Mouse (Mus musculus) heart, postnatal 25 days (tissue): ENCODE data around the gene Reg2. TPM values are rescaled to one million over a fixed set of nuclear protein-coding genes. Genes with fewer than 3 reads are reported as not detected.
"Not testable (repeated sequence)": the region's sequence is repeated elsewhere in the genome, so short reads cannot be mapped to it uniquely, and the experiment has no call there.

Source experiments
- DNase-seq: peaks from one replicate; pipeline ENCODE4 v3.0.0; 2022; ENCODE audit warnings: low spot score
- intact Hi-C: fragments of 180-260 bp; cut with DNase I; formaldehyde crosslinking; loops from one replicate; pipeline ENCODE4 v1.15.1; 2025
- total RNA-seq, 2 experiments: library from RNA; stranded (reverse); gene quantifications; 2 replicates each; pipeline ENCODE4 v1.2.3; 2021

Reg2 gene
- total RNA-seq: not detected

DNA sequence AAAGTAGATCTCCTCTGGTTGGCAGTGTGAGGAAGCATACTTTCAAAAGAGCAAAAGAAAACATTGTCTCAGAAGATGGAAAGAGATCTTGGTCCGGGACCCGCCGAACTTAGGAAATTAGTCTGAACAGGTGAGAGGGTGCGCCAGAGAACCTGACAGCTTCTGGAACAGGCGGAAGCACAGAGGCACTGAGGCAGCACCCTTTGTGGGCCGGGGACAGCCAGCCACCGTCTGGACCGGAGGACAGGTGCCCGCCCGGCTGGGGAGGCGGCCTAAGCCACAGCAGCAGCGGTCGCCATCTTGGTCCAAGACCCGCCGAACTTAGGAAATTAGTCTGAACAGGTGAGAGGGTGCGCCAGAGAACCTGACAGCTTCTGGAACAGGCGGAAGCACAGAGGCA, at the start of gene Reg2:
Gene Reg2 (plus strand): TSS at position 301 of the 400 bp plus-strand sequence.
- DNase-seq, intact Hi-C loops: not testable (repeated sequence)

DNA sequence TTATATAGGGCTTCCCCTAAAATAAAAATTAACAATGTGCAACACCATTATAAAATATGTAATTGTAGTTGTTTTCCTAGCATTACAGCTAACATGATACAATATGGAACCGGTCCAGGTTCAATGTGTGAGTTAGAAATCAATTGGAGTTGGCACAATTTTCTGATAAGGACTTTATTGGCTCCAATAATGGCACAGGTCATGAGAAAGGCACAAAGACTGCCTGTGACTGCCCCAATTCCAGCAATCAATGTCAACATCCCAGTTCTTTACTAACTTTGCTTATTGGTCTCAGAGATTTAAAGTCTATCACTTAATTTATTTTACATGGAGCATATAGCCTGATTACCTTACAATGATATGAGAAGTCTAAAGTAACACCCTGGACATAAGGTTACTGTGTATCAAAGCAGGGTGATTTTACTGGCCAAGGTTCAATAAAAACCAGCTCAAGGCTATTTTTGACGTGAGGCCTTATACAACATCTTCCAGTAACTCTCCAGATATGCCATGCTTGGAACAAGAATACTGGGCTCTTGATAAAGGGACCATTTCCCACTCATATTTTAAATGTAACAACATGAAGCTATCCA, 33.4 kb upstream of the Reg2 start:
- DNase-seq: no peak
- intact Hi-C loops: no loop called here

DNA sequence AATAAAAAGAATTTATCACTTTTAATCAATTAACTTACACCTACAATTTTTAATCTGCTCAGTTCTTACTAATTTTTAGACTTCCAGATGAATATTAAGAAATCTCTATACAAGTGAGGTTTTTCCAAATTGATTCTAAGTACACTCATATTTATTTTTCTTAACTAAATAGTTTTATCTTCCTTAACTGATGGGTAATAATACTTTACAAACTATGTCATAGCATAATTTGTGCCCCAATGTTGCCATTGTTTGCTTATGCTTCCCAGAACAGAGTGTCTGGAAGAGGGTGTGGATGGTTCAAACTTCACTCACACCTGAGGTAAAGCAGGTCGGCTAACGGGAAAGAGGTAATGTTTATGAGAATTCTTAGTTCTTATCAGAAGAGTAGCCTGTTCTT, 25.1 kb upstream of the Reg2 start, which contains the start of gene Reg3b:
Gene Reg3b (plus strand): TSS at position 301 of the 400 bp plus-strand sequence.
- DNase-seq: no peak
- intact Hi-C loops: no loop called here

DNA sequence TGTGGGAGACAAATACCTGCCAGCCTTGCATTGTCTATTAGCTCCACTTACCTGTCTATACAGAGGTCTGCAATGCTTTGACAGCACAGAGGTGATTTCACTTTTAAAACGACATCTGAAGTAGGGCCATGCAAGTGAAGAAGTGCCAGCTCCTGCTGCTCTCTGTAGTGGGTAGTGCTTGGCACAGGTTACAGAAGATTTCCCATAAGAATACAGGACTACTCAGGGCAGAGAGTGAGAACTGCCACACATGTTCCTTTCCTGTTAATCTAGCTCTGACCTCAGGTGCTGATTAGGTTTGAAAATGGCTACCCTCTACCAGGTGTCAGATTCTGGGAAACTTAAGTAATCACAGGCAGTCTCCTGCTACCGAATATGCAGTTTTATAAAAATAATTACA, 16.7 kb upstream of the Reg2 start, which contains the start of gene Reg3d:
Gene Reg3d (minus strand): TSS at position 101 of the 400 bp plus-strand sequence.
- no peak for DNase-seq
- intact Hi-C loops: no loop called here

DNA sequence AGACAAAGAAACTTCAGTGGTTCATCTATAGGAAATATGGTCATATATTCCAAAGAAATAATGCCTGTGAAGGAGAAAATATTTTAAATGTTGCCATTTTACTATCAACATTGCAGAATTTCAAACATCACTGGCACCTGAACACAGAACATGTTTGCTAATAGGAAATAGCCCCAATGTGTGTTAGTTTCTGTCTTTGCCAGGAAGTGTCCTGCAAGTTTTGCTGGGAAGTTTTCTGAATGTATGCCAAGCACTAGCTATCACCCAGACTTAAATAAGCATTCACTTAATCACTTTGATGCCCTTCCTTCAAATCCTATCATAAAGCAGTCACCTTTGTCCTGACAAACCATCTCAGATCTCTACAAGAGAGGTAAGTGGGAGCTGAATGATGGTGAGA, 15.0 kb upstream of the Reg2 start, which contains the start of gene Reg3a:
Gene Reg3a (plus strand): TSS at position 301 of the 400 bp plus-strand sequence.
- intact Hi-C loops: no loop called here
- DNase-seq: no peak

DNA sequence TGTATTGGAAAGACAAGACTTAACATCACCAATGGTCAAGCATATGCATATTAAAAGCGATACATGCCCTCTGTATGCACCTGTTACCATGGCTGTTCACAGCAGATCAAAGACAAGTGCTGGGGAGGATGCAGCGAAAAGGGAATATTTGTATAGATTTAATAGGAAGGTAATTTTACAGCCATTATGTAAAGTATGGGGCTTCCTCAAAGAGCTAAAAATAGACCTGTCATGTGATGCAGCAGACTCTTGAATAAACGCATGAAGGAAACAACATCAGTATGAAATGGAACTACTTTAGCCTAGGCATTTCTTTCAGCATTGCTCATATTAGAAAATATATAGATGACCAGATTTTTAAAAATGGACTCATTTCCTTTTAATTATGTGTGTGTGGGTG, 9.8 kb upstream of the Reg2 start:
- intact Hi-C loops: no loop called here

DNA sequence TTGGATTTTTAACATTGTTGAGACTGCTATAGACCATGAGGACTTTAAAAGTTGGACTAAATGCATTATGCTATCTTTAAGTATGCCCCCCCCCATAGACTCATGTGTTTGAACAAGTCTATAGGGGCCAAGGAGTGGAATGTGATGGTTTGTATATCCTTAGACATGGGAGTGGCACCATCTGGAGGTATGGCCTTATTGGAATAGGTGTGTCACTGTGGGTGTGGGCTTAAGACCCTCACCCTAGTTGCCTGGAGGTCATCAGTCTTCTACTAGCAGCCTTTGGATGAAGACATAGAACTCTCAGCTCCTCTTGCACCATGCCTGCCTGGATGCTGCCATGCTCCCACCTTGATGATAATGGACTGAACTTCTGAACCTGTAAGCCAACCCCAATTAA, 27.0 kb downstream of the Reg2 start, which contains the start of gene Reg1:
Gene Reg1 (plus strand): TSS at position 301 of the 400 bp plus-strand sequence.
- intact Hi-C loops, DNase-seq: not testable (repeated sequence)

More for the DNA sequence above, 9.8 kb upstream of the Reg2 start:
- no peak for DNase-seq

DNA sequence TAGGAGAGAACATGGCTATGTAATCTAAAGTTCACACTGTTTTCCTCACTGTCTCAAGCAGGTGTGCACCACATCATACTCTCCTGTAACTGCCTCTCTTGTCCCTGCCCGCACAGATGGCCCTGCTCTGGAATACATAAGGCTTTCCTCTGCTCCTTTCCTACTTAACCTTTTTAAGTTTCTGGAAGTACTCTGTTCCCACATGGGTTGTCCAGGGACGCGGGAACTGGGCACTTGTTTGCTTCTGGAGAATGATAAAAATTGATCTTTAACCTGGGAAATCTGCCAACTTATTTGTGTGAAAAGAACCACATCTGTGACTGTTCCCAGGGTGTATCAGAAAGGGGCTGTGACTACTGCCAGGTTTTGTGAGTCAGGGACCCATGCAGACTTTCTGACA, 30.1 kb downstream of the Reg2 start:
- intact Hi-C loops: no loop called here

DNA sequence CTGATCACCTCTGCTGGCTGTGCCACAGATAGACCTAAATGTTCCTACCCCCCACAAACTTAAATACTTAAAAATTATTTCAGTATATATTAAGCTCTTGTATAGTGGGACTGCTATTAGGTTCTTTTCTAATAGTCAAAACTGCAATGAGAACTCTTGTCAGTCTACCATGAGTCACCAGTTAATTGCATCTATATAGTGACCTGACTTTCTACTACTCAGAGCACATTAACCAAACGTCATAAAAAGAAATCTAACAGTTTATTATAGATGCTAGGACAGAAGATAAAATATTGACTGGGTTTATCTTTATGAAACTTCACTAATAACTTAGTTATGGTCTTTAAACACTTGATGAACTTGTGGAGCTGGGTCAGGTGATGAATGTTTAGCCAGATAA, 51.8 kb downstream of the Reg2 start:
- DNase-seq: no peak
- intact Hi-C loops: no loop called here

More for the DNA sequence above, 30.1 kb downstream of the Reg2 start:
- DNase-seq: no peak

DNA sequence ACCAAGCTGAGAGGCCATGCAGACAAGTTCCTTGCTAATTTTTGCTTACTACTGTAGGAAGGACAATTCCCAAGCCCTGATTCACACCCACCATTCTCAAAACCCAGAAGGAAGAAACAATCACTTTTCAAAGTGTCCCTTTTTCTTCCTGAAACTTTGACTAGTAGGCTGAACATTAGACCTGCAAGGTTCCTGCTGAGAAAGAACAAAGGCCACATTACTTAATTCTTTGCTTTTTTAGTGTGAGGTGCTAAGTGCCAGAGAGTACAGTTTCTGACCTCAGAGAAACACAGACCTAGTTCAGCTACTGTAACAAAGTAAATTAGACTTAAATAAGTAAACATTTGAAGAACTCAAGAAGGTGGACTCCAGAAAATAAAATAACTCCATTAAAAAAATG, 53.0 kb downstream of the Reg2 start:
- intact Hi-C loops: no loop called here

DNA sequence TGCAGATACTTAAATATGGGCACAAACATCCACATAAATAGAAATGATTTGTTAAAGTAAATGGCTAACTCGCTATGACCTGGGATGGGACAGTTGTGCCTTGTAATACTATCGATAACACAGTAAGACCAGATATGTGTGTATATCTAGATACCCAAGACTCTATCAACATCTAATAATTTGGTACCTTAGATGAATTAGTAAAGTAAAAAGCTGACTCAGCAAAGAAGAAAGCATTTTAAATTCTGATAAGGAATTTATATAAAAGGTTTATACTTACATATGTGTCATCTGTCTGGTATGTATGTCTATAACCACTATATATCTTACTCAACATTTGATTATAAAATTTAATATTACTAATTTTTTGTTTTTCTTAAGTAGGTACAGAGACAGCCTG, 57.4 kb downstream of the Reg2 start:
- no peak for DNase-seq
- intact Hi-C loops: no loop called here

More for the DNA sequence above, 53.0 kb downstream of the Reg2 start:
- DNase-seq: no peak

Other genes with a start within 250 kb of the Reg2 start
- not detected for gene Reg3b, start 25.0 kb upstream of the Reg2 start, total RNA-seq
- not detected for gene Reg3d, start 16.8 kb upstream of the Reg2 start, total RNA-seq
- not detected for gene Reg3a, start 14.9 kb upstream of the Reg2 start, total RNA-seq
- not detected for gene Reg1, start 27.1 kb downstream of the Reg2 start, total RNA-seq
- not detected for gene Reg3g, start 73.2 kb downstream of the Reg2 start, total RNA-seq